Mouse (Mus musculus): ENCODE data around the gene Shank2. TPM values are rescaled to one million over a fixed set of nuclear protein-coding genes. Genes with fewer than 3 reads are reported as not detected.

The Shank2 gene
- total and polyA plus RNA-seq, 3 experiments, result not detected

GRCm38 (mm10) chr7:144208628-144209027 lies 206.9 kb downstream of the Shank2 start:
- DNase-seq (ENCODE audit: low read depth, low spot score), result no peak
- Histone ChIP-seq H3K9me3 (replicated peaks; ENCODE audit: insufficient read depth, low read length) (no peaks in the 10 kb centered on the region), H3K79me2 (ENCODE audit: control insufficient read depth, insufficient read depth, low read length, poor library complexity) (no peaks in the 10 kb centered on the region), H3K27me3 (ENCODE audit: control insufficient read depth in 1 of 2, insufficient read depth in 2 of 2, low read length in 2 of 2) (no peaks in the 10 kb centered on the region), H3K4me1 (ENCODE audit: control insufficient read depth in 1 of 2, insufficient read depth in 2 of 2, low read length in 2 of 2) (no peaks in the 10 kb centered on the region), H3K36me3 (ENCODE audit: control insufficient read depth in 1 of 2, insufficient read depth in 2 of 2, low read length in 2 of 2) (no peaks in the 10 kb centered on the region), H3K4me3 (ENCODE audit: control insufficient read depth in 1 of 2, insufficient read depth in 1 of 2, low read depth in 2 of 2, low read length in 2 of 2) (no peak overlapping the region), H3K27ac (ENCODE audit: control insufficient read depth, low read depth, low read length) (no peak overlapping the region), H3K9ac (ENCODE audit: control insufficient read depth, low read depth, low read length, poor library complexity, severe bottlenecking) (no peak overlapping the region)
- TF ChIP-seq POLR2A (IDR thresholded peaks at IDR 0.05; ENCODE audit: control insufficient read depth in 1 of 2, insufficient read depth in 1 of 2, low read depth in 1 of 2, low read length in 2 of 2, poor library complexity in 1 of 2) (no peak), TAL1 (IDR thresholded peaks at IDR 0.05; ENCODE audit: low read length) (no peak), CHD2 (IDR thresholded peaks at IDR 0.05; ENCODE audit: low read length) (no peak), UBTF (IDR thresholded peaks at IDR 0.05; ENCODE audit: borderline replicate concordance, insufficient read depth, low read depth, low read length) (no peak), SMC3 (IDR thresholded peaks at IDR 0.05; ENCODE audit: low read depth, low read length) (no peak), MEF2A (IDR thresholded peaks at IDR 0.05; ENCODE audit: extremely low read depth, insufficient replicate concordance, low read depth, low read length, poor library complexity, severe bottlenecking) (no peak), ELF1 (IDR thresholded peaks at IDR 0.05; ENCODE audit: low read depth, low read length) (no peak), TCF12 (IDR thresholded peaks at IDR 0.05; ENCODE audit: low read depth, low read length) (no peak), POLR2AphosphoS5 (IDR thresholded peaks at IDR 0.05; ENCODE audit: borderline replicate concordance, low read depth, low read length) (no peak), MAFK (IDR thresholded peaks at IDR 0.05; ENCODE audit: borderline replicate concordance, low read depth, low read length) (no peak)

- TF ChIP-seq MYC (IDR thresholded peaks at IDR 0.05; ENCODE audit: low read depth, low read length), result no peak
- no peak for TF ChIP-seq BHLHE40 (IDR thresholded peaks at IDR 0.05; ENCODE audit: borderline replicate concordance, low read depth, low read length)
- no peak for TF ChIP-seq ZMIZ1 (IDR thresholded peaks at IDR 0.05; ENCODE audit: low read depth, low read length)
- no peak for TF ChIP-seq GABPA (IDR thresholded peaks at IDR 0.05; ENCODE audit: low read depth, low read length)
- Histone ChIP-seq H3K27ac (ENCODE audit: control insufficient read depth, low read depth, low read length) (no peak overlapping the region), H3K9me3 (replicated peaks; ENCODE audit: insufficient read depth, low read length) (no peaks in the 10 kb centered on the region), H3K9ac (ENCODE audit: control insufficient read depth, low read depth, low read length, poor library complexity, severe bottlenecking) (no peak overlapping the region), H3K79me2 (ENCODE audit: control insufficient read depth, insufficient read depth, low read length, poor library complexity) (no peaks in the 10 kb centered on the region), H3K4me1 (ENCODE audit: control insufficient read depth in 1 of 2, insufficient read depth in 2 of 2, low read length in 2 of 2) (no peaks in the 10 kb centered on the region), H3K4me3 (ENCODE audit: control insufficient read depth in 1 of 2, insufficient read depth in 1 of 2, low read depth in 2 of 2, low read length in 2 of 2) (no peak overlapping the region), H3K27me3 (ENCODE audit: control insufficient read depth in 1 of 2, insufficient read depth in 2 of 2, low read length in 2 of 2) (no peaks in the 10 kb centered on the region), H3K36me3 (ENCODE audit: control insufficient read depth in 1 of 2, insufficient read depth in 2 of 2, low read length in 2 of 2) (no peaks in the 10 kb centered on the region)
- no peak for DNase-seq (ENCODE audit: low read depth, low spot score)
Measured at GRCm38 (mm10) chr7:144210526-144210925, 208.8 kb downstream of the Shank2 start.

DNA sequence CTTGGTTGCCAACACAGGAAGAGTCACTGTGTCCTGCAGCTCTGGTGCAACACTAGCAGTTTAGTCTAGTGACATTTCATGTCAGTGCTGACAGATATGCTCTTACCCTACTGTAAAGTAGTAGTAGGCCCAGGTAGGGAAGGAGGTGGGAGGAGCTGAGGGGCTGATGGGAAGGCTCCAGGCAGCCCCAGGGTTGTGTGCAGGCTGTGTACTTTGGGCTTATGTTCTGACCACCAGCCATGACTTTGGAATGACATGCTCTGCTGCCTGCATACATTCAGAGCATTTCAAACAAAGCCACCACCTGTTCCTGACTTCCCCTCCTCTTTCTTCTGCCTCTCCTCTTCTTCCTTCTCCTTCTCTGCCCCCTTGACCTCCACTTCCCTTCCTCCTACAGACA lies 211.0 kb downstream of the Shank2 start:
- Histone ChIP-seq H3K79me2 (ENCODE audit: control insufficient read depth, insufficient read depth, low read length, poor library complexity) (no peaks in the 10 kb centered on the region), H3K9ac (ENCODE audit: control insufficient read depth, low read depth, low read length, poor library complexity, severe bottlenecking) (no peak overlapping the region), H3K36me3 (ENCODE audit: control insufficient read depth in 1 of 2, insufficient read depth in 2 of 2, low read length in 2 of 2) (no peaks in the 10 kb centered on the region), H3K27ac (ENCODE audit: control insufficient read depth, low read depth, low read length) (no peak overlapping the region), H3K9me3 (replicated peaks; ENCODE audit: insufficient read depth, low read length) (no peaks in the 10 kb centered on the region), H3K4me1 (ENCODE audit: control insufficient read depth in 1 of 2, insufficient read depth in 2 of 2, low read length in 2 of 2) (no peaks in the 10 kb centered on the region), H3K27me3 (ENCODE audit: control insufficient read depth in 1 of 2, insufficient read depth in 2 of 2, low read length in 2 of 2) (no peaks in the 10 kb centered on the region), H3K4me3 (ENCODE audit: control insufficient read depth in 1 of 2, insufficient read depth in 1 of 2, low read depth in 2 of 2, low read length in 2 of 2) (no peak overlapping the region)
- no peak for DNase-seq (ENCODE audit: low read depth, low spot score)
- TF ChIP-seq POLR2A (IDR thresholded peaks at IDR 0.05; ENCODE audit: control insufficient read depth in 1 of 2, insufficient read depth in 1 of 2, low read depth in 1 of 2, low read length in 2 of 2, poor library complexity in 1 of 2) (no peak), TAL1 (IDR thresholded peaks at IDR 0.05; ENCODE audit: low read length) (no peak), ZC3H11A (IDR thresholded peaks at IDR 0.05; ENCODE audit: low read depth, low read length) (no peak), ZNF384 (IDR thresholded peaks at IDR 0.05; ENCODE audit: low read depth, low read length) (no peak), TCF12 (IDR thresholded peaks at IDR 0.05; ENCODE audit: low read depth, low read length) (no peak)
